Mouse (Mus musculus): ENCODE measurements around the gene Crhr1.

DNA sequence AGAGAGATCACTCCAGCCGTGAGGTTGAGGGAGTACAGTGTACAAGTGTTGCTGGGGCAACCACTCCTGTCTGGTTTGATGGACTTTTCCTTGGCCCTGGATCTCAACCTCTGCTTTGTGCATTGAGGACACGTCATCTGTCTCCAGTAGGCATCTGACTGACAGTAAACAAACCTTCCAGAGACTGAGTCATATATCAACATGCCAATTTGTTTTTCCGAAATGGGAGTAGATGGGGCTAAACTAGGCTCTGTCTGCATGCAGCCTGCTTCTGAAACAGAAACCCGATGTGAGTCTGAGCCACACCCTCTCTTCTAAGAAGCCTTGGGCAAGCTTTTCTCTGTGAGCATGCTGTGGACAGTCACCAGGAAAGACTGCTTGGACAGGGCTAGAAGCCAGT lies 14.3 kb upstream of the Crhr1 start:
- no peak for TF ChIP-seq CTCF (IDR thresholded peaks at IDR 0.05)
- TF ChIP-seq POLR2A (IDR thresholded peaks at IDR 0.05; ENCODE audit: insufficient read depth, low read depth, low read length), result no peak
